Mouse (Mus musculus) granulocyte monocyte progenitor cell, adult 5-6 weeks (primary cell): Measurements from ENCODE around the gene Pcsk5. TPM values are rescaled to one million over a fixed set of nuclear protein-coding genes. Genes with fewer than 3 reads are reported as not detected.

Experiments used
- ATAC-seq: replicated peaks from 2 replicates; pipeline ENCODE4 v1.8.0; 2016; ENCODE audit warnings: mild to moderate bottlenecking, moderate TSS enrichment, inconsistent platforms; ENCODE audit not compliant: poor library complexity, severe bottlenecking
- total RNA-seq, 2 experiments: library from RNA; stranded (forward) in 1 of 2; stranded (reverse) in 1 of 2; fragments of 200-712, 200-1000 nt in 1 of 2; fragments of >200 nt in 1 of 2; fragmentation: Nextera tagmentation in 1 of 2; gene quantifications; 2 replicates each; pipeline ENCODE4 v1.2.3; 2014 to 2017

The Pcsk5 gene
- total RNA-seq, 2 experiments from 2014 or later = not detected

GRCm38 (mm10) chr19:17592790-17593189 is 244.6 kb downstream of the Pcsk5 start:
- no peak for ATAC-seq

GRCm38 (mm10) chr19:17591335-17591734 is 246.1 kb downstream of the Pcsk5 start:
- ATAC-seq = no peak

DNA sequence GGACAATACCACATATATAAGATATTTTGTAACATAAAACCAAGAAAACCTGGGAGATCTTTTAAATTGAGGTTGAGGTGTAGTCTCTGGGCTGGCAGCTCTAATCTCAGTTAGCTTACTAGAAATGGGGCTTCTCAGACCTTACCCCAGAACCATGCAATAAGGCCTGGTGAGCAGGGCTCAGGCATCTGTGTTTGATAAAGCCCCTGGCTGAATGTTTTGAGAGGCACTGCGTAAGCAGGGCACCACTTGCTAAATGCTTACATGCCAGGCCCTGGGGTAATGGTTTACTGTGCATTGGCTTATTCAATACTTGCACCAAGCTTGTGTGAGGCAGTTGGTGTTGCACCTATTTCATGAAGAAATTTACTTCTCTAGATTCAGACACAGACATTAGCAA is 247.1 kb downstream of the Pcsk5 start:
- no peak for ATAC-seq

DNA sequence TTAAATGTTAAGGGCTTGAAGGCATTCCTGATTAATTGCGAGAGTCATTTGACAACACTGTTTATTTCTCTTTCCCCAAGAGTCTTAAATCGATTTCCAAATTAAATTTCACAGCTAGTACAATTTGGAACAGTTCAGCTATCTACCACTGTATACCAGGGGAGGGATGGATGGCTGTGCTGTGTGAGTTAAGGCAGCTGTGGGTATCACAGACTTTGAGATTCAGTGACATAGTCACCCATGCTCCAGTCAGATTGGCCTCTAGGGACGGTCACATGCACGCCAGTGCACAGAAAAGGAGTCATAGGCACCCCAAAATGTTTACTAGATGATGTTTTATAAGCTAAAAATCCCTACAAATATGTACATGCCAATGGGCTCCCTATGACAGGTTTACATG is 260.0 kb downstream of the Pcsk5 start:
- ATAC-seq = no peak

DNA sequence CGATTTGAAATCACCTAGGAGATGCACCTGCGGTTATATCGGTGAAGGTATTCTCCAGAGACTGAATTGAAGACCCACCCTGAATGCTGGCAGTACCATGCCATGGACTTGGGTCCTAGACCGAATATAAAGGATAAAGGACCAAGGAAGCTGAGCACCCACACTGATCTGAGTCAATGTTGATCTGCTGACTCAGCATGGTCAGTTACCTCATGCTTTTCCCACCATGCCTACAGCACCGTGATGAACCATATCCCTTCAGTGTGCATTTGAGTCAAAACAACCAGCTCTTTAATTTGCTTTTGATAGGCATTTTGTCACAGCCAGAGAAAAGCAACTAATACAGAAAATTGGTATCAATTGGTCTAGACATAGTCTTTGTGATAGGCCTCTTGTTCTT is 262.9 kb downstream of the Pcsk5 start:
- ATAC-seq = no peak

DNA sequence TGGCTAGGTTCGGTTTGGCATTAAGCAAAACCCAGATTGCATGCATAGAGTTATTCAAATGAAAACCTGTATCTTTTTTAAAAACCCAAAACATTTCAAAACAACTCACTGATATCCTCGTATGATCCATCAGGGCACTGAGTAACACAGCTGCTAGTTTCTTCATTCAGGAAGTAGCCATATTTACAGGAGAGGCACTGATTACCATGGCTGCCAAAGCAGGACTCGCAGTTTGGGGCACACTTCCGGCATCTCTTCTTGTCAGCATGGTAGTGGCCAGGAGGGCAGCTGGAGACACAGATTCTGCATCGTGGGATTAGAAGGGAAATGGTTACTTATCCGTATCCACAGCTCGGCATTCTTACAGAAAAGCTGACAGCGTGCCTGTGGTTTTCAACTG is 265.1 kb downstream of the Pcsk5 start:
- no peak for ATAC-seq

- ATAC-seq = no peak
Observed at GRCm38 (mm10) chr19:17570936-17571335, 266.5 kb downstream of the Pcsk5 start.

DNA sequence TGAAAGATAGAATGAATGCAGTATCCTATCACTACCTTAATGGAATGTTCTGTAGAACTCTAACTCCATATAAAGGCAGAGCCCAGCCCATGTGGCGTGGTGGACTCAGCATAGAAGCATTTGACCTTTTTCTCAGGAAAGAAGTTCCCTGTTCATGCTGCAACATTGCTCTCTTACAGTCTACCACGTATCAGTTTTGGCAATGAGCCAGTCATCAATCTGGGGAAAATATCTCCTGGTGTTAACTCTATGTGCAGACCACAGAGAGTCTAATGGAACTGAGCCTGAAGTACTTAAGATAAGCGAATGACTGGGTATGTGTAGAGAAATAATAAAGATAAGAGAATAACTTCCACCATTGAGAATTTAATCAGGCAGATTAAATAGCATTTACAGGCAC is 270.2 kb downstream of the Pcsk5 start:
- no peak for ATAC-seq

GRCm38 (mm10) chr19:17566097-17566496 is 271.3 kb downstream of the Pcsk5 start:
- ATAC-seq = no peak

GRCm38 (mm10) chr19:17558764-17559163 is 278.7 kb downstream of the Pcsk5 start:
- no peak for ATAC-seq

- ATAC-seq = no peak
Observed at GRCm38 (mm10) chr19:17555159-17555558, 282.3 kb downstream of the Pcsk5 start.

DNA sequence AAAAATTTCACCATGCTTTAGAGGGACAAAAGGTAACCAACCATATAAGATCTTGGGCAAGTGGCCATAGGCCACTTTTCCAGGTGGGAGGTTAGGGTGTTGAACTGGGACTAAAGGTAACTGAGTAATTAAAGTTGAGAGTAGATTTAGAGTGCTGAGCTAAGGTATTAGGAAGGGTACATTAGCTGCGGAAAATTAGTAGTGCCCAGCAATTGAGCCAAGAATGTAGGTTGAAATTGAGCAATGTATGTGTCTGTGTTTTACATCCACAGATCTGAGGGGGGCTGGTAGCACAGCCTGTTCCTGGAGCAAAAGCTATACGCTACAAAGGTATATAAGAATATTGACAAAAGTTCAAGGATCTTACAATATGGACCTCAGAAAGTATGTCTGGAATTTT is 282.9 kb downstream of the Pcsk5 start:
- no peak for ATAC-seq

DNA sequence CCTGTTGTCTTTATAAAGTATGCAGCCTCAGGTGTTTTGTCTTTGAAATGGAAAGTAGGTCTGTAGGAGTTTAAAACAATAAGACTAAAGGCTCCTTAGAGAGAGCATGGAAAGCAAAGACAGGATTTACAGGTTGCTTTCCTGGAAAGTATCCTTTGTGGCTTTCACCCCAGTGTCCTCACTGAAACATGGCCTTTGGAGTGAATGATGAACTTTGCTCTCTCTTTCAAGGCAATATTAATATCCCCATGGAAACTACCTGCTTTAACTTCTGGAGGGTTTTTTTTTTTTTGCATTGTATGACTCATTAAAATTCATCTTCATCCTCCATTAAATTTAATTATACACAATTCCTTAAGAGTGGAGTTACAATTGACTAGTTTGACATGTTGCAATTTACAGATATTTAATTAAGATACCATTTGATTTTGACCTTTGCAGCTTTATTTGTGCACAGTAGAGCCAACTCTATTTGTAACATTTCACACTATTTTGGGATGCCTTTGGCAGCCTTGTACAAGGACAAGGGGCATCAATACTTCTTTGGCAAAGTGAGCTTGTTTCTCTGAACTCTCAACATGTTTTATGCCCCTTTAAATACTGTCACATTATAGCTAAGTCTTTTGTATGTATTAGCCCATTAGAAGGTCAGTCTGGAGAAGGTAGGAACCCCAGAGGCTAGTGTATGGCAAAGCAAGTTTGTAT is 283.9 kb downstream of the Pcsk5 start:
- ATAC-seq = no peak

- ATAC-seq = no peak
Observed at GRCm38 (mm10) chr19:17528746-17529532, 308.5 kb downstream of the Pcsk5 start.

- ATAC-seq = no peak
Observed at GRCm38 (mm10) chr19:17525558-17525957, 311.9 kb downstream of the Pcsk5 start.

DNA sequence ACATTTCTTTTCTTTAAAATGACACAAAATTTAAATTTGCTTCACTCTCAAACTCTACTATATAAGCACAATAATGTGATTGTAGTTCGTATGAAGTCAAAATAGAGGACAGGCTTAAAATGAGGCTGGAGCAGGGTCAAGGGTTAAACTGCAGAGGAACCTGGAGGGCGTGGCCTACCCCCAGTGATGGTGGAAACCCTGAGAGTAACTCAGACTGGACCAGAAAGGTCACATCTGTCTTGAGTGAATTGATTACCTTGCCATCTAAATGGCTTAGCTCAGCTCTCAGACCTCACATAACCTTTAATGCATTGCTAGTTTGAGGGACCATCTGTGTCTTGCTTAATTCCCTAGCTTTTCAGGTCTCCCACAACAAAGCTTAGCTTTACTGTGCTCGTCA is 323.0 kb downstream of the Pcsk5 start:
- ATAC-seq = no peak

DNA sequence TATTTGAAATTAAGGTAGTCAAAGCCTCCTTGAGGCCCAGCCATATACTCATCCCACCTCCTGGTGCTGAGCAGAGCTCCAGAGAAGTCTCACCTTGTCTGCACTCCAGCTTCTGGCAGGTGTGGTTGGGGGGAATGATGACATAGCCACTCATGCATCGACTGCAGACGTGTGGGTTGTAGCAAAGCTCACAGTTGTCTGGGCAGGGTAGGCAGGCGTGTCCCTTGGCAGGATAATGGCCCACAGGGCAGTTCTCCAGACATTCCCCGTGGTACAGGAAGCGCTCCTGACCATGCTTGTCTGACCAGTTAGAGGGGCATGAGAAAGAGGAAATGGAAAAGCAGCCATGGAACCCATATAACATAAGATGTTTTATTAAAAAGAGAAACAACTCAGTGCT is 326.1 kb downstream of the Pcsk5 start:
- no peak for ATAC-seq

DNA sequence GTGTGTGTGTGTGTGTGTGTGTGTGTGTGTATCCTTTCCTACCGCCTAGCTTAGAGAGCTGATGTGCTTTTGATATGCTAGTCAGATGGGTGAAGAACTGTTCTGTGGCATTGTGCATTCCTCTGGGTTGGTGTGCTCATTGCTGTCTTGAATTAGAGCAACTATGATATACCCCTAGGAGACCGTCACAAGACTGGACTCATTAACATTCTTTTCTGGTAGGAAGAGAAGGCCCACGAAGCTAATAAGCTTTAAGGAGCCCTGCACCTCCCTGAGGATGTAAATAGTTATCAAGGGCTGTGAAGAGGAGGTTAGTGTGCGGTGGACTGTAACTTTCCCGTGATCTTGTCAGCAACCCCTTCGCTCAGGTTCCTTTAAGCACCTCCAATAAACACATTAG is 333.2 kb downstream of the Pcsk5 start:
- no peak for ATAC-seq

- no peak for ATAC-seq
Observed at GRCm38 (mm10) chr19:17498586-17499235, 338.7 kb downstream of the Pcsk5 start.

- no peak for ATAC-seq
Observed at GRCm38 (mm10) chr19:17496131-17496530, 341.3 kb downstream of the Pcsk5 start.

- ATAC-seq = no peak
Observed at GRCm38 (mm10) chr19:17491822-17492544, 345.4 kb downstream of the Pcsk5 start.
